Mouse (Mus musculus) spleen, adult 2 months (tissue): ENCODE data around the gene Frmd6. TPM values are rescaled to one million over a fixed set of nuclear protein-coding genes. Genes with fewer than 3 reads are reported as not detected.

ENCODE experiments used
- DNase-seq, 2 experiments: peaks; one replicate each; pipeline versions ENCODE4 v3.0.0 to v3.0.0-alpha.2; 2012 to 2021; ENCODE audit warnings: low spot score in 2 of 2, low read depth in 1 of 2
- H3K27ac ChIP-seq: fragments of 200-500 bp; 2 replicates; pipeline ENCODE4 v1.5.1; 2012; ENCODE audit warnings: low read length, inconsistent platforms; ENCODE audit not compliant: insufficient read depth
- H3K27me3 ChIP-seq: fragments of 200-500 bp; 2 replicates; pipeline ENCODE4 v1.6.1; 2012; ENCODE audit warnings: mild to moderate bottlenecking, moderate library complexity, low read length, inconsistent platforms; ENCODE audit not compliant: control insufficient read depth, insufficient read depth
- H3K36me3 ChIP-seq: fragments of 200-500 bp; 2 replicates; pipeline ENCODE4 v1.6.1; 2012; ENCODE audit warnings: mild to moderate bottlenecking, low read length, inconsistent platforms; ENCODE audit not compliant: control insufficient read depth, insufficient read depth
- H3K4me1 ChIP-seq: fragments of 200-500 bp; 2 replicates; pipeline ENCODE4 v1.6.1; 2011; ENCODE audit warnings: inconsistent platforms; ENCODE audit not compliant: control insufficient read depth, insufficient read depth, insufficient read length
- H3K4me3 ChIP-seq: fragments of 200-500 bp; 2 replicates; pipeline ENCODE4 v1.5.1; 2011; ENCODE audit warnings: mild to moderate bottlenecking, inconsistent platforms; ENCODE audit not compliant: insufficient read depth, insufficient read length; ENCODE audit errors: extremely low read depth
- CTCF ChIP-seq: fragments of 200-500 bp; IDR thresholded peaks from 2 replicates; pipeline ENCODE4 v1.5.1; 2011; ENCODE audit warnings: mild to moderate bottlenecking, inconsistent platforms; ENCODE audit not compliant: insufficient read depth, insufficient read length, insufficient replicate concordance; ENCODE audit errors: extremely low read depth
- POLR2A ChIP-seq: fragments of 200-500 bp; IDR thresholded peaks from 2 replicates; pipeline ENCODE4 v1.6.1; 2011; ENCODE audit warnings: low read depth, low read length, inconsistent platforms
- WGBS: fragments of 180-500 bp; shearing (Covaris S2); methylation state at CpG from one replicate; pipeline ENCODE4 v1.1.7; 2018; 5-methylcytosine and 5-hydroxymethylcytosine counted together
- polyA plus RNA-seq: library from polyadenylated mRNA; depleted of rRNA; stranded (reverse); fragments of >200 nt; gene quantifications from 2 replicates; pipeline ENCODE4 v1.2.3, GENCODE M21; 2012

Frmd6 gene
- polyA plus RNA-seq, 1 experiment: 6.5 TPM

GRCm38 (mm10) chr12:70868190-70868987 is 43.1 kb downstream of the Frmd6 start:
- Histone ChIP-seq H3K4me1 (peaks cover 4% of the 10 kb centered on the region; the same call in 1 of the 2 replicates), H3K27me3 (no peaks in the 10 kb centered on the region), H3K27ac (no peak overlapping the region), H3K4me3 (no peak overlapping the region), H3K36me3 (no peaks in the 10 kb centered on the region)
- 80% methylated on average over 7 of the region's 7 CpGs for WGBS
- TF ChIP-seq CTCF (no peak), POLR2A (no peak)
- no peak for DNase-seq

GRCm38 (mm10) chr12:70868988-70869291 is 43.6 kb downstream of the Frmd6 start:
- Histone ChIP-seq H3K4me1 (no peaks in the 10 kb centered on the region), H3K4me3 (no peak overlapping the region), H3K27ac (no peak overlapping the region), H3K36me3 (no peaks in the 10 kb centered on the region), H3K27me3 (no peaks in the 10 kb centered on the region)
- DNase-seq: no peak
- 84% methylated on average over 9 of the region's 9 CpGs for WGBS
- no peak for TF ChIP-seq CTCF
- TF ChIP-seq POLR2A: no peak

GRCm38 (mm10) chr12:70873544-70873943 is 48.2 kb downstream of the Frmd6 start:
- Histone ChIP-seq H3K4me3 (no peak overlapping the region), H3K4me1 (no peaks in the 10 kb centered on the region), H3K27ac (no peak overlapping the region), H3K27me3 (no peaks in the 10 kb centered on the region), H3K36me3 (no peaks in the 10 kb centered on the region; the same call in 1 of the 2 replicates)
- WGBS: 17% methylated on average over 6 of the region's 6 CpGs
- no peak for DNase-seq
- no peak for TF ChIP-seq POLR2A
- no peak for TF ChIP-seq CTCF

- WGBS: 95% methylated on average over 21 of the region's 21 CpGs
- H3K4me1 ChIP-seq: peaks cover 2% of the 10 kb centered on the region; the same call in 1 of the 2 replicates
- TF ChIP-seq CTCF (no peak), POLR2A (no peak)
- H3K4me3 ChIP-seq: no peak overlapping the region
- DNase-seq: no peak
- no peaks in the 10 kb centered on the region for H3K27me3 ChIP-seq
- peaks cover 1% of the 10 kb centered on the region; the same call in 1 of the 2 replicates for H3K36me3 ChIP-seq
- H3K27ac ChIP-seq: no peak overlapping the region
Observed at GRCm38 (mm10) chr12:70876270-70876998, 51.1 kb downstream of the Frmd6 start.

- WGBS: 95% methylated on average over 20 of the region's 20 CpGs
- Histone ChIP-seq H3K4me3 (no peak overlapping the region), H3K27ac (no peak overlapping the region), H3K4me1 (peaks cover 4% of the 10 kb centered on the region; the same call in 1 of the 2 replicates), H3K36me3 (peaks cover 3% of the 10 kb centered on the region), H3K27me3 (no peaks in the 10 kb centered on the region)
- DNase-seq: no peak
- no peak for TF ChIP-seq CTCF
- TF ChIP-seq POLR2A: no peak
Observed at GRCm38 (mm10) chr12:70877926-70878710, 52.8 kb downstream of the Frmd6 start.

- 40% methylated on average over 9 of the region's 9 CpGs for WGBS
- Histone ChIP-seq H3K4me1 (peaks cover 4% of the 10 kb centered on the region; the same call in 1 of the 2 replicates), H3K4me3 (no peak overlapping the region), H3K27me3 (no peaks in the 10 kb centered on the region), H3K27ac (no peak overlapping the region), H3K36me3 (peaks cover 3% of the 10 kb centered on the region)
- TF ChIP-seq CTCF: no peak
- TF ChIP-seq POLR2A: no peak
- no peak for DNase-seq
Observed at GRCm38 (mm10) chr12:70880396-70880975, 55.2 kb downstream of the Frmd6 start.
